Mouse (Mus musculus) c-Kit-positive CD71-positive TER-119-positive erythroid progenitor cells, embryonic 14.5 days (primary cell): ENCODE data around the gene Rfc5.
A peak's percentile ranks its signal among the peaks of the same experiment; 100 is the strongest.

Experiments used
- DNase-seq: peaks from one replicate; pipeline ENCODE4 v3.0.0-alpha.2; 2013; ENCODE audit warnings: low spot score

Gene Rfc5

DNA sequence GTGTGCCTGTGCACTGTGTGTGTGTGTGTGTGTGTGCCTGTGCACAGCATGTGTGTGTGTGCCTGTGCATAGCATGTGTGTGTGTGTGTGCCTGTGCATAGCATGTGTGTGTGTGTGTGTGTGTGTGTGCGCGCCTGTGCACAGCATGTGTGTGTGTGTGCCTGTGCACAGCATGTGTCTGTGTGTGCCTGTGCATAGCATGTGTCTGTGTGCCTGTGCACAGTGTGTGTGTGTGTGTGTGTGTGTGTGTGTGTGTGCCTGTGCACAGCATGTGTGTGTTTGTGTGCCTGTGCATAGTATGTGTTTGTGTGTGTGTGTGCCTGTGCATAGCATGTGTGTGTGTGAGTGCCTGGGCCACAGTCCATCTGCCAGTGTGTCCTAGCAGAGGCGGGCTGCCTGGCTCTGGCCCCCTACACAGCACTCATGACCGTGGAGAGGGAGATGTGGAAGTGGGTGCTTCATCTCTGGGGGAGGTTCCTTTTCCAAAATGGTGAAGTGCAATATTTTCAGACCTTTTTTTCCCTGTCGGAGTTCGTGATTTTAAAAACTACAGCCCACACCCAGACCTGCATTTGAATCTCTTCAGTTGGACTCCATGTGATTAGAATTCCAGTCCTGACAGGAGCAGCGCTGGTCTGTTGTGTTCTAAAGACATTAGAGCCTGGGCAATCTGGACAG, 14.3 kb downstream of the Rfc5 start:
- DNase-seq: no peak

DNA sequence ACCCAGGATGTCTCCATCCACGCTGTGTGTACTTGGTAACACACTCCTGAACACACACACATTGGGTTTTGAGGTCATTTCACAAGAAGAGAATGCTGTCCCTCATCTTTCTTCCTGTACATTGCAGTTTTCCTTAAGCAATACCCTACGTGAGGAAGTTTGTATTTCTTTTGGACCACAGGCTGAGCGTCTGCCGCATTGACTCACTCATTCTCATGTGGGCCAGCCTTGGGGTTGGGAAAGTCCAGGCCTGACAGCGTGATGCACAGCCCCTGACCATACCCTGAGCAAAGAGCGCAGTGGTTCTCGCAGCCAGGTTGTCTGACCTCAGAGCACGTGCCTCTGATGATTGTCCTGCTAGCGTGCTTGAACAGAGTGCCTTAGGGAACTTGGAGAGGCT, 15.4 kb downstream of the Rfc5 start:
- no peak for DNase-seq

DNA sequence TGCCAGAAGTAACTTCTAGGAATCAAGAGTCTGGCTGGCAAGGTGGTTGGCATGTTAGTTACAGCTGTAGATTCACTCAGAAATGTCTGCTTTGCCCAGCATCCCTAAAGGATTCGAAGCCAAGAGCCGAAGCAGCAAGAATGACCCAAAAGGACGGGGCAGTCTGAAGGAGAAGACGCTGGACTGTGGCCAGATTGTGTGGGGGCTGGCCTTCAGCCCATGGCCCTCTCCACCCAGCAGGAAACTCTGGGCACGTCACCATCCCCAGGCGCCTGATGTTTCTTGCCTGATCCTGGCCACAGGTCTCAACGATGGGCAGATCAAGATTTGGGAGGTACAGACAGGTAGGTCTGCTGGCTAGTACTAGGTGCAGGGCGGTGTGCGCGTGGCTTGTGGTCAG, 18.3 kb downstream of the Rfc5 start:
- no peak for DNase-seq

DNA sequence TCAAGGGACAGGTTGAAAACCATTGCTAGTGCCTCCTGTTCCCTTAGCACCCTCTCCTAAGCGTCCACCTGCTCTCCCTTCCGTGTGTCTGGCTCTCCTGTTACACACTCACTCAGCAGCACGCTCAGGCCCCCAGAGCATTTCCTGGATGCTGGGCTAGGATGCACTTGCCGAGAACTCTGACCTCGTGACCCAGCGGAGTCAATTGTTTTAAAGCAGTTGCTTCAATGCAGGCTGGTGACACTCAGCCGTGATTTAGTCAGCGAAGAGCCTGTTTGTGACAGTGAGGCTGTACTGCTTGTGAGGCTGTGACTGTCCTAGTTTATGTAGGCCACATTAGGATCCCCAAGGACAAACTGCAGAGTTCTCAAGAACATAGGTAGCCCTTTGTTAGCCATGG, 21.6 kb downstream of the Rfc5 start:
- DNase-seq: no peak

DNA sequence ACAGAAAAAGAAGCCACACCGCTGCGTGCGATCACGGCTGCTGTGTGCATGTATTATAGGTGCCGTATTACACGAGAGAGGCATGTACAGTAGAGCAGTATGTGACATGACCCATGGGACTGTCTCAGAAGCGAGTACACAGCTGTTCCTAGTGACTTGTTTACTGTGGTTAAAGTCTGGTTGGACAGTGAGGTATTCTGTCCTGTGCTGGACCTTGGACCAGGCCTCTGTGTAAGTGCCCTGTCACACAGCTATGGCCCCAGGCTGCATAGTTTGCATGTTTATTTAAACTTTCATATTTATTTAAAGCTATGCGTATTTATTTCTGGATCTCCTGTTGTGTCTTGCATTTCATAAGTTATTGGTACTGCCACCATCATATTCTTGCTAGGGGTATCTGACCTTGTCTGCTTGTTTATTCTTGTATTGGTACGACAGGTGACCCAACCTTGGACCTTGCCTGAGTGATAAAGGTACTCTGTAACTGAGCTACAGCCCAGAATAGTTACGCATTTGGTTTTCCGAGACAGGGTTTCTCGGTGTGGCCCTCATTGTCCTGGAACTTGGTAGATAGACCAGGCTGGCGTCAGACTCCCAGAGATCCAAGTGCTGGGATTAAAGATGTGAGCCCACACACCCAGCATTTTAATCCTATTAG, 22.8 kb downstream of the Rfc5 start:
- no peak for DNase-seq

DNA sequence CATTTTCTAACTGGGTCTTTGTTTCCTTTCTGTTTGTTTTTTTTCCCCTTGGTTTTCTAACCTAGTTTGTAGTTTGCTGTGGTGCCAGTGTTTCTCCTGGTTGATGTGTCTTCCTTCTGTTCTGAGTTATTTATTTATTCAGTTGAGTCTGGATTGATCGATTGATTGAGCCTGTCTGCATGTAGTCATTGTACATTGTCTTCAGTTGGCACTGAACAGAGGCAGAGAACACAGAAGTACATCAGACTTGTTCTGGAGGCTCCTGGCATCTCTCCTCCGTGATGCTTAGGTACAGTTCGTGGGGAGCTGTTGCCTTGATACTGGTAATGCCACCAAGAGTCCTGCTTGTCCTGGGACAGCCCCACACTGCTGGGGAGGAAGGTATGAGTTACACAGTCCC, 24.0 kb downstream of the Rfc5 start:
- no peak for DNase-seq

DNA sequence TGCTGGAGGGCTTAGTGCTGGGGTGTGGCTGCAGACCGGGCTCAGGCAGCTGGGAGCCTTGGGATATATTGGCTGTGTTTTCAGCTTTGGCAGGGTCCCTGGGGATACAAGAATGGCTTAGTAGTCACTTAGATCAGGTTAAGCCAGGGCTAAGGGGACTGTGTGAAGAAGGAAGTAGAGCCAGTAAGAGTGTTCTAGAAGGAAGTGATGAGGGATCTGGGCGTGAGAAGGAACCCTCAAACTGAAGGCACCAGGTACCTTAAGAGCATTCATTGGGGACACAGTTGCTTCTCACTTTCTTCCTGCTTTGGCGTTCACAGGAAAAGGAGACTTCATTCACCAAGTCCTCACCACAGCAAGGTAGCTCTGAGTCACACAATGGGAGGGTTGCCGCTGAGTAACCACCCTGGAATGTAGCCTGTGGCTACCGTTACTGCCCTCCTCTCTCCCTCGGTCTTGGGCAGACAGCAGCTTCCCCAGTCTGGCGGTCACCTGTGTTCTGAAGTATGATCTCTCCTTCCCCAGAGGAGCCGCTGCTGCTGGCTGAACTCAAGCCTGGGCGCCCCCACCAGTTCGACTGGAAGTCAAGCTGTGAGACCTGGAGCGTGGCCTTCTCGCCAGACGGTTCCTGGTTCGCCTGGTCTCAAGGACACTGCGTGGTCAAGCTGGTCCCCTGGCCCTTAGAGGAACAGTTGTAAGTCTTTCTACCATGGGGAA, 25.6 kb downstream of the Rfc5 start:
- no peak for DNase-seq

DNA sequence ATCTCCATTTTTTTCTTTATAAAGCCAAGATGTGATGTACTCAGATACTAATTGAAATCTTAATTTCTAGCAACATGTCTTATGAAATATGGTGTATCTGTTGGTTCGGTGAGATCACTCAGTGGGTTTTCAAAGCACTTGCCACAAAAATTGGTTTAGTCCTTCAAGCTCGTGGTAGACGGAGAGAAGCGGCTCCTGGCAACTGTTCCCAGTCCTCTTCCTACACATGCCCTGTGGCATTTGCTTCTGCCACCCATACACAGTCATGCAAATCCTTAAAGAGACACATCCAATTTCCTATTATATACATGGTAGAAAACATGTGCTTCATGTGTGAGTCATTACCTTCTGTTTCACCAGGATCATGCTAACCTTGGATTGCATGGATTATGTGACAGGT, 27.3 kb downstream of the Rfc5 start:
- no peak for DNase-seq

DNA sequence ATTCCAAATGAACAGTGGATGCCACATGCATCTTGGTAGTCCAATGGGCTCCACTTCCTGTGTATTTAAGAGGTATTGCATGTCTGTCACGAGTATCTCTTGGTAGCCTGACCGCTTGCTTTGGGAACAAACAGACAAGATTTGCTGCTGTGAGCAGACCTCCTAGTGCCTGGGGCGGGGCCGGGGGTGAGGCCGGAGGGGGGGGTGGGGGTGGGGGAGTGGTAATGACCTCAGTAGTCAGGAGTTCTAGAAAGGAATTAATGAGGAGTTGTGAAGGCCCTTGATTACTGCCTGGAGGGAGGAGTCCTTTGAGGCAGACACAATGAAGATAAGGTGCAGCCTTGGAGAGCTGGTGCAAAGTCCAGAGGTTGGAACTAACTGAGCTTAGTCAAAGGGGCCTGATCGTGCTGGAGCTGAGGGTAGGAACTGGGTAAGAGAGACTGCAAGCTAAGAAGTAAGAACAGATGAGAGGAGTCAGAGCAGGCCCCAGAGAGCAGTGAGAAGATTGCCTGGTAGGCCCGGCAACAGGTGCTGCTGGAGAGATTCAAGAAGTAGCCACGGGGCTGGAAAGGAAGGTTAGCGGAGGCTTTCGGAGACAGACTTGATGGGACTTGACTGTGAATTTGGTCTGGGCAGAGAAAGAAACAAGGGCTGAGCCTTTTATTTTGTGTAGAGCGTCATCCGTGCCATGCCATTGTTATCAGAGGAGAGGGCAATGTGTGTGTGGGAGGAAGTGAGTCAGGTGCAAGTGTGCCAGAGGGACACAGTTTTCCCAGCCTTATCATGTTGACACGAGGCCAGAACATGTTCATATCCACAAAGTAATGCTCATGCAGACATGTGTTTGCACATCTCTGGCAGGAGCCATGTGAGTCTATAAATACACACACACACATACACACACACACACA, 28.0 kb downstream of the Rfc5 start:
- no peak for DNase-seq

DNA sequence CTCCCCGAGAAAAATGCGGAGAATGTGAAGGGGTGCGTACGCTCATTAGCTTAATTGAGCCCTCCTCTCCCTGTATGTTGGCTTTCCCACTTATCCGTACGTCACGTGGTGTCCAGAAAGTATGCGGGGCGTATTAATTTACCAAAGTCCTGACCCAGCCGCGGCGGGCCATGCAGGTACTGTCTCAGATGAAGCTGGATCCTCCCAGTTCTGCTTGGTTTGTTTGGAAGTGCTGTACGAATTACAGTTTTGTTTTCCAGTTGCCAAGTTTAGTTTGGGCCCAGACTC, 28.7 kb downstream of the Rfc5 start:
- no peak for DNase-seq

DNA sequence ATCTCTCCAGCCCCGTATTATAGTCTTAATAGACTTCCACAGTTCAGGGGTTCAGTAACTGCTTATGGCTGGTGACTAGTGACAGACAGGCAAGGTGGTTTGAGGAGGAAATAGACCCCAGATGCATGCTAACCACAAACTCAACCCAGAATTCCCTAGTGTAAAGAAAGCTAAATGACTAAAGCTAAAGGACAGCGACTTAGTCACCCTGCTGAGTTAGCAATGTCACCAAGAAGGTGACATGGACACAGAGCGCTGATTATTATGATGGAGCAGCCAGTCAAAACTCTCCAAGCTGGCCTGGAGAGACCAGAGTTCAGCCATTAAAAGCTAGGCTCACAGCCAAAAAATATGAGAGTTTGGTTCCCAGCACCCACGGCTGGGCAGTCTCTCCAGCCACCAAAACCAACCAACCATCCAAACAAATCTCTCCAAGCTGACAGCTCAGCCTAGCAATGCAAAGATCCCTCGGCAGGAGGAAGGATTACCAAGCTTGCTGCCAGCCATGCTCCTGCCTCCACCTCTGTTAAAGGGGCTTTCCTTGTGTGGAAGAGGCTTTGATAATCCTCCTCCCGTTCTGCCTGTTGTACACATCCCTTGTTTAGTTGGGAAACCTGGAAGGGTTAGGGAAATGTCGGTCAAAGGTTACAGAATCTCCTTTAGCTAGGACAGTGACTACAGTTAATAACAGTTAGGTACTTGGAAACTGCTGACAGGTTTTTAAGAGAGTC, 29.2 kb downstream of the Rfc5 start:
- DNase-seq: no peak

DNA sequence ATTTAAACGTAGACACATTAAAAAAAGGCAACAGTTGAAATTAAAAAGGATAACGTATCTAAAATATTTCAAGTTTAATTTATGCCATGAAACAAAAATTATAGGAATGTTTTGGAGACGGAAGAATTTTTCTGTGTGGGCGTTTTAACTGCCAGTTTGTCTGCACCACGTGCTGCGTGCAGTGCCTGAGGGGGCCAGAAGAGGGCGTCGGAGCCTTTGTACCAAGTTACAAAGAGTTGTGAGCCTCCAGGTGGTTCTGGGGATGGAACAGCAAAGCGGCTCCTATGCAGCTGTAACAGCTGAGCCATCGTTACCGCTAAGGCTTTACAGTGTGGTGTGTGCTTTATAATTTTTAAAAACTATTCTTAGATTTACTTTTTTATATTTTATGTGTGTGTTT, 30.1 kb downstream of the Rfc5 start:
- peak; percentile 62 for DNase-seq

DNA sequence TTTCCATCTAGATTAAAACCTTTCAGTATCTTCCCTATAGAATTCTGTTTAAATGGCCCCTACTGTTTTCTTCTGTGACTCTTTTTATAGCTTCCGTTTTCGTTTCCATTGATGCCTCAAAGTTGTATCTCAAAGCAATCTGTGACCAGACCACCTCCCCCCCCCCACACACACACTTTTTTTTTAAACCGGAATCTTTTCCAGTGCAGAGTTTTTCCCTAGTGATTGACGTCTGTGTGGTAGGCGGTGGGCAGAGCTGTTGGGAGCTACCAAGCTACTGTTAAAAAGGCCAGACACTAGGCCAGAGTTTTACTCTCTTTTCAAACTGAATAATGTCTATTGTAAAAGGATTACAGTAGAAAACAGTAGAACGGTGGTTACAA, 30.6 kb downstream of the Rfc5 start:
- DNase-seq: no peak

DNA sequence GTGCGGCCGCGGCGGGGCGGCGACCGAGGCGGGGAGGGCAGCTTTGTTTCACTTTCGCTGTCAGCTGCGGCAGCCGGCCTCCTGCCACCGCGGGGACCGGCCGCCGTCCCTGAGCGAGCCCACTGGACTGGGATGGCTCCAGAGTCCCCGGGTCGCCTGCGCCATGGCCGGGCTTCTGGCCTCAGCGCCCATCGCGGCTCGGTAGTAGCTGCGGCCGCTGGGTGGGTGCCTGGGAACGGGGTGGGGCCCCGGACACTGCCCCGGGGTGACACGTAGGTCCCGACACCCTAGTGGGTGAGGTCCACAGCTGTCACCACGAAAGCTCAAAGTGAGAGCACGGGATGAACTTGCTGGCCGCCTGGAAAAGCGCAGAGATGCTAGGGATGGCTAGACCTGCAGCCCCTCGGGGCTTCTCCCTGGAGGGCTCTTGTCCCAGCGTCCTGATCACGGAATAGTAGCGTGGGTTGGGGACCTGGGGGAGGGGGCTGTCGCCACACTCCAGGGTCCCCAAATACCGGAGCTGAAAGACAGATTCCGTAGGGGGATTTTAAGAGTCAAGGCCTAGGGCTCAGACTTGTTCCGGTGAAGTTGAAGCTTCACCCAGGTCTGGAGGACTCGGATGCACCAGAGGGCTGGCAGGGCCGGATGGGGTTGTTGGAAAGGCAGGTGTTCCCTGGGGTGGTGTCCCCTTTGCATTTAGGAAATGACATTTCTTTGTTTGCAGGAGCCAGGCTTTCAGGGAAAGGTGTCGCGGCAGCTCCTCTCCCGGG, 31.2 kb downstream of the Rfc5 start:
- peak; percentile 23 for DNase-seq

DNA sequence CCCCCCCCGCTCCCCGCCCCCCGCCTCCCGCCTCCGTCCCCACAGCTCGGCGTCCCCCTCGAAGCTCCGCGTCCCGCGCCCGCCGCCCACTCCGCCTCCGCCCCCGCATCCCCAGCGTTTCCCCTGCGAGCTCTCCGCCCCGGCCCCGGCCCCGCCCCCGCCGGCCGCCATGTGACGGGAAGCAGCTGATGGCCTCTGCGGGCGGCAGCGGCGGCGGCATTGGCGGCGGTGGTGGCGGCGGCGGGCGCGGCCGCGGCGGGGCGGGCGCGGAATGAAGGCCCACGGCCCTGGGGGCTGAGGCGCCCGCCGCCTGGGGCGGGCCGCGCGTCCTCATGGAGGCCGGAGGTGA, 31.7 kb downstream of the Rfc5 start, which contains the start of gene Wsb2:
Wsb2 (plus strand) TSS at position 176 of the 349 bp plus-strand sequence.
- DNase-seq: peak; percentile 56

DNA sequence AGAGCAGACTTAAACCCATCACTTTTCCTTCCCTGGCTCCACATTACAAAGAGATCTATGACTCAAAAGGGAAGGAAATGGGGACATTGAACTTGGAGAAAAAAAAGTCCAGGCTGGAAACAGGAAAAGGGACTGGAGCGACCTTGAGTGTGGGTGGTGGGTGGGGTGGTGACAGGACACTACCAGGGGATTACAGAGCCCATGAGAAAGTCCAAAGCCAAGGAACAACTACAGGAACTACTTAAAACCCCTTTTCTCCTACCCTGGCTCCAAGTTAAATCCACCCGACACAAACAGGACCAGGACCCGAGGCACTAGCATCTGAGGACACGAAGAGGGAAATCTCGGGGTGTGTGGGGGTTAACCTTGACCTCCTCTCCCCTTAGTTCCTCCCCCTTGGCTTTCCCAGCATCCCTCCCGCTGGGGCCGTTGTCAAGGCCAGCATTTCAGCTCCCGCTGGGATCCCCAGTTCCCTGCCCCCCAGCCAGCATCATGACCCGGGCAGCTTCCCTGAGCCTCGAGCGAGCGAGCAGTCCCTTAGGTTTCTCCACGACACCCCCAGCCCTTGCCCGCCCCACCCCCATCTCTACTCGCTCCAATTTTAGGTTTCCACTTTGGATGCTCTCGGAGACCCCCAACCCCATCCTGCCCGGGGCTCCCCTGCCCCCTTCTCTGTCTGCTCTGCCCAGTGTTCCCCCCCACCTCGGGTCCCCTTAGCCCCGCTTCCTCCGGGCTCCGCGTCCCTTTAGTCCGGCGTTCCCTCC, 32.3 kb downstream of the Rfc5 start:
- no peak for DNase-seq

DNA sequence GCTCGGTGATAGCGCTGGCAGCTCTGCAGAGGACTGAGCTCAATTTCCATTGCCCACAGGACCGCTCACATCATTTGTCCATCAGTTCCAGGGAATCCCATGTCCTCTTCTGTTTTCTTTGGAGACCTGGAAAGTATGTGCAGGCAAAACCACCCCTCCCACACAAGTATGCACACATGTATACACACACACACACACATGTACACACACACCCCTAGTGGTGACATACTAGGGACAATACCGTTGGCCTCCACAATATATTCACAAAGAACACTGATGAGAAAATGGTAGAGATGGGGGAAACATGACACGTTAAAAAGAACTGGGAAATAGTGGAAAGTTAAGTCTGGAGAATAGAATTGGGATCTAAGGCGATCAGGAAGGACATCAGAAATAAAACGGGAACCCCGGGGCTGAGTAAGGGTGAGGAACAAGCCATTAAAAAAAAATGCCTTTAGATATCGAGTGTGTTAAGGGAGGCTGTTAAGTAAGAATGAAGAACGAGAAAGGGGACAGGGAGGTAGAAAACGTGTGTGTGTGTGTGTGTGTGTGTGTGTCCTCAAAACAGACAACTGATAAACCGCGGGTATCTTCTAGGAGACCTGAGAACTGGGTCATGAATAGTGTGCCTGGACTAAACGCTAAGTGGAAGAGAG, 33.1 kb downstream of the Rfc5 start:
- no peak for DNase-seq

DNA sequence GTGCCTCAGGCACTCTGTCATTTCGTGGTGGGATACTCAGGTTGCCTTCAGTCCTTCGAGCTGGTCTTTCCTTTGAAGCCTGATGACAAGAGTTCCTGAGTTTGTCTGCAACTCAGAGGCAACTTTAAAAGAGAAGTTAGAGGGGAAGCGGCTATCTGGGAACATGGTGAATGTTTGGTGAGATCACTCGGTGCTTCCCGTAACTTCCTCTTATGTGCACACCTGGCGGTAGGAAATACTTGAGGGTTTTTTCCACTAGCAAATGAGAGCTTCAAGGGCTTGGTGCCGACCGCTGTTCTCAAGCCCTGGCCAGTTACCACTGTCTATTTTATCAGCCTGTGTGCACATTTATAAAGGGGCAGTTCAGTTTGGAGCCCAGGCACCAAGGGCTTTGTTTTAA, 34.7 kb downstream of the Rfc5 start:
- no peak for DNase-seq

DNA sequence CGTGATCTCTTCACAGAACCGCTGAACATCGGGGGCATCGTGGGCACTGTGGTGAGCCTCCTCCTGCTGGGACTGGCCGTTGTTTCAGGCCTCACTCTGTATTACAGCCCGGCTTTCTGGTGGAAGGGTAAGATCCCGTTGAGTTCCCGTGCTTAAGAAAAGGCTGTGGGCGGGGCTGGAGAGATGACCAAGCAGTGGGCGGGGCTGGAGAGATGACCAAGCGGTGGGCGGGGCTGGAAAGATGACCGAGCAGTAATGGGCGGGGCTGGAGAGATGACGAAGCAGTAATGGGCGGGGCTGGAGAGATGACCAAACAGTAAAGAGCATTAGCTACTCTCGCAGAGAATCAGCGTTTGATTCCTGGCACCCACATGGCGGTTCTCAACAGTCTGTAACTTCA, 40.6 kb downstream of the Rfc5 start:
- peak; percentile 65 for DNase-seq

DNA sequence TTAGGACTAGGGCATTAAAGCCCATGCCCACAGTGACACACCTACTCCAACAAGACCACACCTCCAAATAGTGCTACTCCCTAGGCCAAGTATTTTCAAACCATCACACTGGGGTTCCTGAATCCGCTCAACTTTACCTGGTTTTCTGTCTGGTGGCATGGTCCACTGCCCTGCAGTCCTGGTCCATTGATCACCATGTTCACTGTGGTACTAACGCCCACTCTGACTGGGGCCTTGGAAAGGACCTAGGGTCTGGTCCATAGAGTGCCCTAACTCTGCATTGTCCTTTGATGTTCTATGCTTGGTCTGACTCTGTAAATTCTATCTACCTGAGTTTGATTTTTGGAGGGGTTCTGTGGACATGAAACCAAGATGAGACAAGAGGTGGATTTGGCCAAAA, 41.0 kb downstream of the Rfc5 start:
- no peak for DNase-seq
